Mouse (Mus musculus) intestine, embryonic 16.5 days (tissue): ENCODE measurements around the gene Tnfrsf1a. TPM values are rescaled to one million over a fixed set of nuclear protein-coding genes. Genes with fewer than 3 reads are reported as not detected.

Source experiments
- ATAC-seq: fragments of 200-750 bp; cut with Nextera tagmentation; 2 replicates; pipeline ENCODE4 v1.8.0; 2017; ENCODE audit warnings: moderate TSS enrichment, moderate library complexity
- H3K27ac ChIP-seq: fragments of 300-500 bp; sonication (generic); 2 replicates; pipeline ENCODE4 v1.5.1; 2014; ENCODE audit warnings: mild to moderate bottlenecking, low read length
- H3K27me3 ChIP-seq: fragments of 300-500 bp; sonication (generic); replicated peaks from 2 replicates; pipeline ENCODE4 v1.6.1; 2014; ENCODE audit warnings: low read length, control low read depth, mixed read lengths; ENCODE audit not compliant: control insufficient read depth, insufficient read depth
- H3K36me3 ChIP-seq: fragments of 300-500 bp; sonication (generic); 2 replicates; pipeline ENCODE4 v1.6.1; 2014; ENCODE audit warnings: low read length, control low read depth; ENCODE audit not compliant: control insufficient read depth, insufficient read depth
- H3K4me1 ChIP-seq: fragments of 300-500 bp; sonication (generic); 2 replicates; pipeline ENCODE4 v1.6.1; 2014; ENCODE audit warnings: low read length, control low read depth, mixed read lengths; ENCODE audit not compliant: control insufficient read depth, insufficient read depth
- H3K4me2 ChIP-seq: fragments of 300-500 bp; sonication (generic); 2 replicates; pipeline ENCODE4 v1.6.1; 2014; ENCODE audit warnings: low read depth, low read length, control low read depth
- H3K4me3 ChIP-seq: fragments of 300-500 bp; sonication (generic); 2 replicates; pipeline ENCODE4 v1.5.1; 2014; ENCODE audit warnings: mild to moderate bottlenecking, low read length
- H3K9ac ChIP-seq: fragments of 300-500 bp; sonication (generic); 2 replicates; pipeline ENCODE4 v1.6.1; 2014; ENCODE audit warnings: low read depth, low read length
- H3K9me3 ChIP-seq: fragments of 300-500 bp; sonication (generic); 2 replicates; pipeline ENCODE4 v1.6.1; 2016; ENCODE audit warnings: low read length, control low read depth; ENCODE audit not compliant: control insufficient read depth
- WGBS: fragments of 180-500 bp; shearing (Covaris S2); extraction: QIAGEN DNeasy Blood & Tissue Kit; methylation state at CpG from one replicate; pipeline ENCODE4 v1.1.7; 2014; 5-methylcytosine and 5-hydroxymethylcytosine counted together
- polyA plus RNA-seq: library from polyadenylated mRNA; unstranded; fragments of >200 nt; fragmentation: Nextera tagmentation; extraction: Ambion mirVana; gene quantifications from 2 replicates; pipeline ENCODE4 v1.2.1, GENCODE M21; 2015

Gene Tnfrsf1a
- polyA plus RNA-seq, 1 experiment from 2014 or later: 90.0 TPM

- WGBS: 47% methylated on average over 6 of the region's 6 CpGs
- Histone ChIP-seq H3K9me3 (no peaks in the 10 kb centered on the region), H3K27ac (0 out of 2 replicates have a peak overlapping the region, but pooled peaks have one; percentile 15), H3K4me2 (no peak overlapping the region), H3K4me3 (no peak overlapping the region), H3K4me1 (peaks cover 11% of the 10 kb centered on the region; the same call in 1 of the 2 replicates), H3K36me3 (no peaks in the 10 kb centered on the region), H3K9ac (no peak overlapping the region), H3K27me3 (no peaks in the 10 kb centered on the region; the same call in 1 of the 2 replicates)
- peak; percentile 40; the same call in 1 of the 2 replicates for ATAC-seq
Measured at GRCm38 (mm10) chr6:125386080-125386479, 36.9 kb downstream of the Tnfrsf1a start.

GRCm38 (mm10) chr6:125389853-125390252, 40.7 kb downstream of the Tnfrsf1a start:
- Histone ChIP-seq H3K9ac (no peak overlapping the region), H3K9me3 (no peaks in the 10 kb centered on the region), H3K4me2 (no peak overlapping the region), H3K4me3 (no peak overlapping the region), H3K27me3 (no peaks in the 10 kb centered on the region), H3K36me3 (no peaks in the 10 kb centered on the region), H3K4me1 (0 out of 2 replicates have a peak, but pooled peaks cover 7% of the 10 kb centered on the region), H3K27ac (no peak overlapping the region)
- no peak for ATAC-seq
- 88% methylated on average over 5 of the region's 5 CpGs for WGBS

- no peak overlapping the region for H3K27ac ChIP-seq
- H3K27me3 ChIP-seq: no peaks in the 10 kb centered on the region
- 58% methylated on average over 14 of the region's 14 CpGs for WGBS
- 0 out of 2 replicates have a peak, but pooled peaks cover 4% of the 10 kb centered on the region for H3K4me1 ChIP-seq
- ATAC-seq: no peak
- no peak overlapping the region for H3K4me3 ChIP-seq
- H3K4me2 ChIP-seq: no peak overlapping the region
- H3K9ac ChIP-seq: no peak overlapping the region
- no peaks in the 10 kb centered on the region for H3K36me3 ChIP-seq
- H3K9me3 ChIP-seq: no peaks in the 10 kb centered on the region
Measured at GRCm38 (mm10) chr6:125405461-125406382, 56.6 kb downstream of the Tnfrsf1a start.

- no peak overlapping the region for H3K4me2 ChIP-seq
- H3K9me3 ChIP-seq: no peaks in the 10 kb centered on the region
- H3K4me3 ChIP-seq: no peak overlapping the region
- no peak overlapping the region for H3K9ac ChIP-seq
- H3K36me3 ChIP-seq: no peaks in the 10 kb centered on the region
- no peaks in the 10 kb centered on the region for H3K27me3 ChIP-seq
- ATAC-seq: no peak
- WGBS: 80% methylated on average over 7 of the region's 7 CpGs
- H3K27ac ChIP-seq: no peak overlapping the region
- peaks cover 12% of the 10 kb centered on the region; the same call in 1 of the 2 replicates for H3K4me1 ChIP-seq
Measured at GRCm38 (mm10) chr6:125407224-125407623, 58.1 kb downstream of the Tnfrsf1a start.

- no peak overlapping the region for H3K4me3 ChIP-seq
- peaks cover 12% of the 10 kb centered on the region; the same call in 1 of the 2 replicates for H3K4me1 ChIP-seq
- no peak overlapping the region for H3K9ac ChIP-seq
- H3K27ac ChIP-seq: no peak overlapping the region
- WGBS: 88% methylated on average over 10 of the region's 10 CpGs
- H3K4me2 ChIP-seq: no peak overlapping the region
- no peaks in the 10 kb centered on the region for H3K9me3 ChIP-seq
- H3K36me3 ChIP-seq: no peaks in the 10 kb centered on the region
- no peak for ATAC-seq
- no peaks in the 10 kb centered on the region for H3K27me3 ChIP-seq
Measured at GRCm38 (mm10) chr6:125407657-125408056, 58.5 kb downstream of the Tnfrsf1a start.

- no peak overlapping the region for H3K27ac ChIP-seq
- H3K27me3 ChIP-seq: no peaks in the 10 kb centered on the region
- WGBS: 60% methylated on average over 11 of the region's 11 CpGs
- H3K4me3 ChIP-seq: no peak overlapping the region
- no peaks in the 10 kb centered on the region for H3K36me3 ChIP-seq
- ATAC-seq: no peak
- no peak overlapping the region for H3K9ac ChIP-seq
- no peaks in the 10 kb centered on the region for H3K9me3 ChIP-seq
- H3K4me1 ChIP-seq: peaks cover 12% of the 10 kb centered on the region; the same call in 1 of the 2 replicates
- no peak overlapping the region for H3K4me2 ChIP-seq
Measured at GRCm38 (mm10) chr6:125410551-125410950, 61.4 kb downstream of the Tnfrsf1a start.

- H3K4me3 ChIP-seq: no peak overlapping the region
- no peaks in the 10 kb centered on the region for H3K27me3 ChIP-seq
- 41% methylated on average over 8 of the region's 8 CpGs for WGBS
- peak overlapping the region; percentile 20 for H3K27ac ChIP-seq
- peak overlapping the region; percentile 6; the same call in 1 of the 2 replicates for H3K4me2 ChIP-seq
- H3K36me3 ChIP-seq: no peaks in the 10 kb centered on the region
- no peak overlapping the region for H3K9ac ChIP-seq
- H3K9me3 ChIP-seq: no peaks in the 10 kb centered on the region
- ATAC-seq: peak; percentile 89
- peaks cover 12% of the 10 kb centered on the region; the same call in 1 of the 2 replicates for H3K4me1 ChIP-seq
Measured at GRCm38 (mm10) chr6:125410995-125411547, 61.9 kb downstream of the Tnfrsf1a start.

- H3K4me2 ChIP-seq: no peak overlapping the region
- H3K4me1 ChIP-seq: peaks cover 12% of the 10 kb centered on the region; the same call in 1 of the 2 replicates
- no peak overlapping the region for H3K9ac ChIP-seq
- no peaks in the 10 kb centered on the region for H3K36me3 ChIP-seq
- H3K27me3 ChIP-seq: no peaks in the 10 kb centered on the region
- H3K4me3 ChIP-seq: no peak overlapping the region
- H3K27ac ChIP-seq: no peak overlapping the region
- H3K9me3 ChIP-seq: no peaks in the 10 kb centered on the region
- WGBS: 93% methylated on average over 6 of the region's 6 CpGs
- no peak for ATAC-seq
Measured at GRCm38 (mm10) chr6:125411661-125412060, 62.5 kb downstream of the Tnfrsf1a start.
